Mouse (Mus musculus) urinary bladder, postnatal 10 days (tissue): Measurements from ENCODE around the gene Tube1.

Source experiments
- DNase-seq: peaks from one replicate; pipeline ENCODE4 v3.0.0; 2022; ENCODE audit warnings: low spot score

Tube1 gene

DNA sequence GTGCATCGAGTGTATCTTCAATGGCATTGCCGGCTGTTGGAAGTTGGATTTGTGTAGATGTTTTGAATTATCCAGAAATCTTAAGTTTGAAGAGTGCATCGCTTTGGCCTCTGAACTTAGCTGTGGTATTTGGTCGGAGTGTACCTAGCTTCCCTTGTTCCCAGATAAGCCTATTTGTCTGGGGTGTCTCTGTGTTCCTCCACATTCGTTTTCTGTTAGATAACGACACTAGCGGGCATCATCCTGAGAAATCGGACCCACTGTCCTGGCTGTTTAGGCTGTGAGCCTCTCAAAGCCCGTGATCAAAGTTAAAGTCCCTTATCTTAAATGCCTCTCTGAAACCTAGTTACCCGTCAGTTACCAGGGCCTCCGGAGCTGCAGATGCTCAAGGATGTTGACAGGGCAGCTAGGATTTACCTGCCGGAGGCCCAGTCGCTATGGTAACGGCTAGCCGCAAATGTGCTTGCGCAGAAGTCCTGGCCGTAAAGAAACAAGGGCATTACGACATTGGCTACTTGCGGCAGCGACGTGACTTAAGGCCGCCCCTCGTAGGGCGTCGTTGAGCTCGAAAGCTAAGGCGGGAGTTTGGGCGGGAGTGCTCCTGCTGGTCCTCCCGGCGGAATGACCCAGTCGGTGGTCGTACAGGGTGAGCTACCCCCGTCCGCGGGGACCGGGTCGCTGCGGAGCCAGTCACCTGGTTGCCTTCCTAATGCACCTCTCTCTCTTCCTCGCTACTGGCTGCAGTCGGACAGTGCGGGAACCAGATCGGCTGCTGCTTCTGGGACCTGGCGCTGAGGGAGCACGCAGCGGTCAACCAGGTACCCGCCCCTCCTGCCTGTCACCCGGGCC is at the start of gene Tube1, which contains the start of gene Fam229b:
Gene Tube1, plus strand, starts transcription at position 515 of the 849 bp plus-strand sequence.
Gene Fam229b, minus strand, starts transcription at position 453 of the 849 bp plus-strand sequence.
- peak; percentile 62 for DNase-seq

DNA sequence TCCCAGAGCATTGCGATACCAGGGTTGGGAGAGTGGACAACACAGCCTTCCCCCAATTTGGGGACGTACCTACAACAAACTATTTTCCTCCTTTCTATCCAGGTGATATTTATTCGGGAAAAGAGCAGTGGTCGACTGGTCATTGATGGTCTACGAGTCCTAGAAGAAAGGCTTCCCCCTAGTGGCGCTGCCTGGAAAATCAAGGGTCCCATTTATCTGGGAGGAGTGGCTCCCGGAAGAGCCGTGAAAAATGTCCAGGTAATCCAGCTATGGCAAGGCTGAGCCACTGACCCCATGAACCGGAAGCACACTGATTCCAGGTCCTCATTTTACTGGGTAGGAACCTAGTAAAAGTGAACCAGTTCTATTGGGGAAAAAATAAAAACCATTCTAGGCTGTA is 36.8 kb upstream of the Tube1 start:
- no peak for DNase-seq

GRCm38 (mm10) chr10:39098746-39099145 is 35.0 kb upstream of the Tube1 start:
- no peak for DNase-seq

DNA sequence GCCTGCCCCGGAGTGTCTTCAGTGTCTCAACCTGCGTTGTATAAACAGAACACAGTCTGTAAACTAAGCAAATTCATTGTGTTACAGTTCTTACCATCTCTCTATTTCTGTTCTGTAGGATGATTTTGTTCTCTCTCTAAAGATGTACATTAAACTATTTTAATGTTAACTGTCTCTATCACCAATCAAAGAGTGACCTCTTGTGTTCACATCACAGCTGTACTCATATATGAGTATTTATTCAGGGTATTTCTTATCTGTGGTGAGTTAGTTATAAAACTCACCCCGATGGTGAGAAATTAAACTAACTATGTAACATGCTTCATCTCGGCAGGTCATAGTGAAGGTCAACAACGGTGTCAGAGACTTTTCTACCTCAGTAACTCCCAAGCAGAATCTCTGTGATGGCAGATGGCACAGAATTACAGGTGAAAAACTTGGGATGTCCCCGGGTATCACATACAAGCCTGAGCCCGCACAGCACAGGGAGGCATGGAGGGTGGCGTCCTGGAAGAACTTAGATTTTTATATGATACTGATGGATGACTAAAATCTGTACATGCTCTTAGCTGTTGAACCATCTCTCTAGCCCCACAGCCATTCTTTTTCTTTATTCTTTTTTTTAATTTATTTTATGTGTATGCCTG is 28.9 kb upstream of the Tube1 start:
- no peak for DNase-seq

DNA sequence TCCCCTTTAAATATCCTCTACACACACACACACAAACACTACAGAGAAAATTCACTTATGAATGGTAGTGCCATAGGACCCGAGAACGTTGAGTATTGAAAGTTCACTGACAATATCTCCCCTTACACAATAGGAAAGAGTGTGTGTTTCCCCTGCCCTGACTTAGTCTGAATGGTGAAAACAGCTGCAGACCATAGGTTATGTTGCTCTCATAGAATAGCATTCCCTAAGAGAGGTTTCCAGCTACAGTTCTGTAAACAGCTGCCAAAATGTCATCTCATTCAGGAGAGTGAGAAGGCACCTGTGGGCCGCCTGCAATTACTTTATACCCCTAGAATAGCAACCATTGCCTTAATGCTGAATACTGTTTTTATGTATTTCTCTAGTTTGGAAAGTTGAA is 27.4 kb upstream of the Tube1 start:
- no peak for DNase-seq

GRCm38 (mm10) chr10:39106935-39107334 is 26.8 kb upstream of the Tube1 start:
- DNase-seq, result no peak

GRCm38 (mm10) chr10:39108837-39109488 is 24.8 kb upstream of the Tube1 start:
- DNase-seq, result no peak

DNA sequence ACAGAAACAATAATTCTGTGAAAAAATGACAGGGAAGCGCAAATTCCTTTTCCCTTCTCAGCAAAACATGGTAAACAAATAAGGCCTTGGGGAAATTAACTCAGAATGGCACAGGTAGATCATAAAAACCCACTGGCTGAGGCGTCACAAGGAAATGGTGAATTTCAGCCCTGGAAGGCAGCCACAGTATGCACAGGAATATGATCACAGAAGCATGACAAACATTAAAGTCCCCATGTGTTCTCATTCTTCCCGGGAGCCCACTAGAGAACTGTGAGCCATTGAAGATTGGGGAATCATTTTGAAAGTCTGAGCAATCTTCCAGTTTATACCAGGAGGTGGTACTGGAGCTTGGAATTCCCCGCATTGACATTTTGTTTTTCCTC is 24.3 kb upstream of the Tube1 start:
- DNase-seq, result no peak

DNA sequence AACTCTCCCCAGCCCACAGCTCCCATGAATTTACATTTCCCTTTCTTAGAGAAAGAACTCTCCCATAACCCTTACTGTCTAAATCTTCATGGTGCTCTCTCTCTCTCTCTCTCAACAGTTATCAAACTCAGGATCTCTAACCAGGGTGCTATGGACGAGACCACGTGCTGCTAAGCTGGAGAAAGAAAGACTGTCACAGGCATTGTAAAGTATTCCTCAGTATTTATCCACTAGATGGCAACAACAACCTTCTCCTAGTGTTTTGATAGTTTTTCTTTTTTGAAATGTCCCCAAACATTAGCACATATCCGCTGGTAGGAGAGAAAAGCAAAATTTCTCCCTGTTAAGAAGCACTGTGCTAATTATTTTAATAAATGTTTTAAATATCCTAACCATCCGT is 12.4 kb upstream of the Tube1 start:
- no peak for DNase-seq

- no peak for DNase-seq
These were observed 4.0 kb downstream of the Tube1 start for GRCm38 (mm10) chr10:39137766-39138165.

GRCm38 (mm10) chr10:39138761-39139160 is 5.0 kb downstream of the Tube1 start:
- no peak for DNase-seq

GRCm38 (mm10) chr10:39140843-39141242 is 7.1 kb downstream of the Tube1 start:
- DNase-seq, result no peak

DNA sequence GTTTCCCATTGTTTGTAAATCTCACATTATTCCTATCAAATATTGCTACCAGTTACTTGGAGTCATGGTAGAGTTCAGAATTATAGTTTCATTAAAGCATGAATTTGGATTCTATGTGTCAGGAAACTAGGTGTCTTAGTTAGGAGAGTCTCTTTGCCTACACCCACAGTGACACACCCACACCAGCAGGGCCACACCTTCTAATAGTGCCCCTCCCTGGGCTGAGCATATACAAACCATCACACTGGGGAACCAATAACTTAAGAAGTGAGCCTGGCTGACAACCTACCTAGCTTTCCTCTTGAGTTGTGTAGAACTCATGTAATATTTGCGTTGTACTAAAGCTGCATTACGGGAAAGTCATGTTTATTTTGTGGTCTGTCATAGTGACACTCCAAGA is 7.6 kb downstream of the Tube1 start:
- DNase-seq, result no peak

GRCm38 (mm10) chr10:39142216-39142615 is 8.4 kb downstream of the Tube1 start:
- DNase-seq, result no peak

GRCm38 (mm10) chr10:39156719-39157118 is 22.9 kb downstream of the Tube1 start:
- DNase-seq, result no peak

DNA sequence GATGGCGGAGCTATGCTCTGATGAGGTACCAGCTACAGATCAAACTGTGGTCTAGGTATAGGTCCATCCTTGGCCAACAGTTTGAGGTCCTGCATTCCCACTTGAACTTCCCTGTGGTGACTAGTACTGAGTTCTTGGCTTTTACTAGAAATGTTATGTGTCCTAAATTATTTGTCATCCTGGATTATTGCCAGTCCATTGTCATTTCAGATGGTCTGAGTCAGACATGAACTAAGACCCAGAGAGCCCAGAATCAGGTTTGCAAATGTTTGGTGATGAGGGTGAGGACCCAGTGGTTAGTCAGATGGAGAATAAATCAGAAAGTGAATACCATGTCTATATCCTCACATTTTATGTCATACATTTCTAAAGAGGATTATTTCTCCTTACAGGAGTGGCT is 23.5 kb downstream of the Tube1 start:
- DNase-seq, result no peak

DNA sequence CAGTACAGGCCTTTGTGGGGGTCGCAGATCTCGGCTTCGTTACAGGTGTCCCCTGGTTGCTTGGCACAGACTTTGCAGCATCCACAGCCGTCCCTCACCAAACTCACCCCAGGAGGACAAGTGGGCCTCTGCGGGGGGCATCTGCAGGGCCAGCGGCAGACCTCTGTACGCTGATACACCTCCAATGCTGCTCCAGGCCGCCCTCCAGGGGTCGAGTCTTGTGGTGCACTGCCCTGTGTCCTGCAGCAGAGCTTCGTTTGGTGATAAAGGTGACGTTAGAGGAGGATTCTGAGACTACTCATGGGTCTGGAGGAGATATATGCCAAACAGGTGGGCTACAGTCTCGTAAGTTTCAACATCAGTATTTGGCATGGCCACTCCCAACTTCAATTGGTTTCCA is 24.5 kb downstream of the Tube1 start:
- DNase-seq, result no peak

GRCm38 (mm10) chr10:39161406-39161805 is 27.6 kb downstream of the Tube1 start:
- no peak for DNase-seq

- DNase-seq, result no peak
These were observed 29.1 kb downstream of the Tube1 start for GRCm38 (mm10) chr10:39162666-39163484.

- DNase-seq, result no peak
These were observed 29.9 kb downstream of the Tube1 start, which contains the start of gene Ccn6 for GRCm38 (mm10) chr10:39163694-39164093. Ccn6 (minus strand) TSS chr10:39163794.

- DNase-seq, result no peak
These were observed 31.9 kb downstream of the Tube1 start for GRCm38 (mm10) chr10:39165632-39166115.

DNA sequence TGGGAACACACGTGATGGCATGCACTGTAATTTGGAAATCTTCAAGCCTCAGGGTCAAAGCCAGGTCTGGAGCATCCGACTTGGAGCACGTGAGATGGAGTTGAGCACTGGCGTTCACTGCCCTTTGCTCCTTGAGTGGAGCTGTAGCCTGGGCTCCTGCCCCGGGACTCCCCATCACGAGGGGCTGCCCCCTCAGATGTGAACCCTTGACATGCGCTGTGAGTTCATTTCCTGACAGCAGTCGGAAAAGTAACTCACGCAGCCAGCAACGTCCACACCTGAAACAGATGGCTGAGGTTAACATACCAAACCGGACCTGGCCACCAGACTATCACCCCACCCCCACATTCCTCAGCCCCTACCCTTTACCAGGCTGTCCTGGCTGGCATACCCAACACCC is 33.8 kb downstream of the Tube1 start:
- DNase-seq, result no peak
